Mouse (Mus musculus) myocyte (in vitro differentiated cells): ENCODE measurements around the gene Ttll5.

ENCODE experiments used
- MYOD1 ChIP-seq, 3 experiments: IDR thresholded peaks; one replicate each; pipeline ENCODE4 v1.6.1; 2011; ENCODE audit warnings: control low read depth in 2 of 3, low read depth in 2 of 3, mild to moderate bottlenecking in 2 of 3, moderate library complexity in 1 of 3; ENCODE audit not compliant: insufficient read length in 2 of 3, control insufficient read depth in 1 of 3
- POLR2A ChIP-seq: IDR thresholded peaks from one replicate; pipeline ENCODE4 v1.6.1; 2011; ENCODE audit warnings: low read depth, mild to moderate bottlenecking, control low read depth, moderate library complexity; ENCODE audit not compliant: insufficient read length
- SRF ChIP-seq: IDR thresholded peaks from one replicate; pipeline ENCODE4 v1.6.1; 2011; ENCODE audit warnings: low read depth; ENCODE audit not compliant: control insufficient read depth, insufficient read length
- USF1 ChIP-seq: IDR thresholded peaks from one replicate; pipeline ENCODE4 v1.6.1; 2011; ENCODE audit warnings: low read depth, mild to moderate bottlenecking, control low read depth, moderate library complexity

- TF ChIP-seq POLR2A (no peak), SRF (no peak), USF1 (no peak), MYOD1 (IDR thresholded peaks at IDR 0.05; ENCODE audit: control insufficient read depth in 1 of 3, insufficient read length in 2 of 3, low read depth in 2 of 3) (no peak)
Observed at GRCm38 (mm10) chr12:85830691-85831090, 6.2 kb downstream of the Ttll5 start.
